Mouse (Mus musculus) c-Kit-positive CD71-positive TER-119-positive erythroid progenitor cells, embryonic 14.5 days (primary cell): ENCODE measurements around the gene Crybg3.

Experiments
- DNase-seq: peaks from one replicate; pipeline ENCODE4 v3.0.0-alpha.2; 2013; ENCODE audit warnings: low spot score

Crybg3 gene

DNA sequence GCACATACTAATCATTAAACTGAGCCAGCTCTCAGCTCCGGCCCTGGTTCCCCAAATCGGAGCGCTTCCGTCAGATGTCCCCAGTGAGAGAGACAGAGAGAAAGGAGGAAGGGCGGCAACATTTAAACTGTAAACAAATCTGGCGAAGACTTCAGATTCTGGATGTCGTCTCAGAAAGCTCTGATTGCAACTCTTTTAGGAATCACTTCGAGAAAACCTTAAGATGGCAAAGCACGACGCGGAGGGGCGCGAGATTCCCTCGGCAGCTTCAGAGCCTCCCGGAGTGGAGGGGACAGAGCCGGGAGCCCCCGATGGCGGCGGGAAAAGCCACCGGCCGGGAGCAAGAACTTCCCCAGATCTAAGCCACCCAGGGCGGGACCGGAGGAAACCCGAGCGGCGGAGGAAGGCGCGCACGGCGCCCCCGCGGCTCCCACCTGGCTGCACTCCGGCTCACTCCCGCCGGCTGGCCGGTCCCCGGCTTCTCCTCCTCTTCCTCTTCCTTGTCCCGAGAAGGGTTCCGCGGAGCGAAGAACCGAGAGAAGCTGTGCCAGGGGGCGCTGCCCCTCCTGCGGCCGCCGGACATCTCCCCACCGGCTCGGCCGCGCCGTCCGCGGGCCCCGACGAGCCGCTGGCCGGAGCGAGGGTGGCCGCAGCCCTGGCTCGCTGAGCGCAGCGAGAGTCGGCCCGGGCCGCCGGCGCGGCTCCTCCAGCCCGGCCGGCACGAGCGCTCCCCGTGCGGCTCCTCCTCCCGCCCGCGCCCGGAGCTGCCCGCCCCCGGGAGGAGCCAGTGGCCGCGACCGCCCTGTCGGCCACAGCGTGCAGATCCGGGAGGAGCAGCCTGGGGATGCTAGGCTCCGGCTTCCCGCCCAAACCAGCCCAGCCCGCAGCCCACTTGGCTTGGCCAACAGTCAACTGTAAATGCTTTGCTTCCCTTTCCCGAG is at the start of gene Crybg3:
TSS of gene Crybg3 (minus strand) at position 669 of the 941 bp plus-strand sequence.
- DNase-seq: no peak

DNA sequence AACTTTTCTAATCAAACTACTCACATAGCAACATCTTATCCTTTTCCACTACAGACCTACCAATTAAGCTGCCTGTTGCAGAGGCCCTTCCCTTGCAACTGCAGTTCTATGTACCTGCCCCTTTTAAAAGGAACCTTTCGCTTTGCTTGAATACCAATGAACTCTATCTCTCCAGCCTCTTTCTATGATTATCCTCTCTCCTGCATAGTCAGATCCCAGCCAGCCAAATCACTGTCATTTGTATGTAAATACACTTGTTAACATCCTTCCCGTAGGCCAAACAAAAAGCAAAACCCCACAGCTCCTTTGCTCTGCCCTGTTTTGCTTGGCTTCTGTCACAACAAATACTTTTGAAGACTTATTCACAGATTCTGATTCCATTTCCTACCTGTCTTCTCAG is 43.0 kb upstream of the Crybg3 start:
- DNase-seq: no peak

DNA sequence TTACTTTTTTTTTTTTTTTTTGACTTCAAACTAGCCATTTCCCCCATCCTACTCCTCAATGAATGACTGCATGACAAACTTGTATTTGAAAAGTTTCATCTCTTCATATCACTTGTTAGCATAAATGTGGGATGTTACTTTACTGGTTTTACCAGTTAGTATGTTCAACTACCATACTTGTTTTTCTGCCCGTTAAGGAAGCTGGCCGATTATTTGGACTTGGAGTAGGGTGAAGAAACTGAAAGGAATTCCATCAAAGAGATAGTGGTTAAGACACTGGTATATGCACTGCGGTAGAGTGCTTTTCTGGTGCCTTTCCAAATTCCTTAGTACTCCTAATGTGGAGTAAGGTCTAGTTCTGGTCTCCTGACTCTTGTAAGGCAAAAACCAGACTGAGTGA is 39.2 kb upstream of the Crybg3 start:
- no peak for DNase-seq

DNA sequence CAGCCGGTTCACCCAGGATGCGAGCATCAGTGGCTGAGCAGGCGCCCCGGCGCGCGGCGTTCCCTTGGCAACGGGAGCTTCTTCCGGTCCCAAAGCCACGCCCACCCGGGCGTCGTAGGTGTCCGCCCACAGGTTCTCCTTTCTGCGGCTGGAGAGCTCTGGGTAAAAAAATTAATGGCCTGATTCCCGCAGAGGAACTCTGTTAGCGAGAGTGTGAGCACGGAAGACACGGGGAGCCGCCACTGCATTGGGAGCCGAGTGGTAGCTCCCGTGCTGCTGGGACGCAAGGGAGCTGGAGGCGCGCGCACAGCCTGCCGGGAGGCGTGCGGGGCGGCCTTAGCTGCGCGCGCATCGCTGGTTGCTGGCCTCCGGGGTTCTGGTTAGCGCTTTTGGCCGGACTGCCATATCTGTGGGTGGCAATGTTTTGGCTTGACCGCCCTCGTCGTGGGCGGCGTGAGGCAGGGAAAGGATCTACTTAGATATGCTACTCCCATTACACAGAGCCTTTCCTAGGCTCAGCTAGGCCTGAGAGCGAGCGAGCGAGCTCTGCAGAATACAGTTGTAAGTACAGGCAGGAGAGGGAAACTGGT is 38.4 kb upstream of the Crybg3 start, which contains the start of gene Arl6:
TSS of gene Arl6 (minus strand) at position 290 of the 590 bp plus-strand sequence.
- DNase-seq: peak; percentile 79

DNA sequence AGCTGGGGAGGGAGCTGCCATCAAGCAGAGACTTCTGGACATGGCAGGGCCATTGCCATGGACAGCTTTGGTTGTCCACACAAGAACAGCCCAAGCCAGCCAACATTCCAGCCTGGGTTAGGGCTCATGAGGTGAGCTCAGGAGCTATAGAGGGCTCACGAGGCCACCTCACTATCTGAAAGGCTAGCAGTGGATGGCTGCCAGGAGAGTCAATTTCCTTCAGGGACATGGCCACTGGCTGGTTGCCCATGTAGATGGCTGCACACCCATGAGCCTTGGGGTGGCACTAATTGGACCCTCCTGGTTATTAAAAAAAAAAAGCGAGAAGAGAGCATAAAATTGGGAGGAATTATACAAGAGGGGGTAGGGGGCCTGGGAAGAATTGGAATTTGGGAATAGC is 33.8 kb upstream of the Crybg3 start:
- no peak for DNase-seq

DNA sequence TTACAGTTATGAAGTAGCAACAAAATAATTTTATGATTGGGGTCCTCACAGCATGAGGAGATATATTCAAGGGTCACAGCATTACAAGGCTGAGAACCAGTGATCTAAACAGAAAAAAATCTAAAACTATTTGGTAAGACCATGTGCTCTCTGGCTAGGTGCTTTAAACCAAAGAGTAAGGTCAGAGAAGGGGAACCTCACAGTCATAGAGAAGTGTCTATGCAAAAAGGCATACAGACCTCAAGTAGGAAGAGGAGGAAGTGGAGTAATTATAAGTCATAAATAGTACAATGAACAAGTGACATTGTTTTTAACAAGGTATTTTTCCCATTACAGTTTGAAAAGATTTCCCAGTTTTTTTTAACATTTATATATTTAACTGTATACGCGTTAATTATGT is 20.8 kb upstream of the Crybg3 start:
- DNase-seq: no peak

DNA sequence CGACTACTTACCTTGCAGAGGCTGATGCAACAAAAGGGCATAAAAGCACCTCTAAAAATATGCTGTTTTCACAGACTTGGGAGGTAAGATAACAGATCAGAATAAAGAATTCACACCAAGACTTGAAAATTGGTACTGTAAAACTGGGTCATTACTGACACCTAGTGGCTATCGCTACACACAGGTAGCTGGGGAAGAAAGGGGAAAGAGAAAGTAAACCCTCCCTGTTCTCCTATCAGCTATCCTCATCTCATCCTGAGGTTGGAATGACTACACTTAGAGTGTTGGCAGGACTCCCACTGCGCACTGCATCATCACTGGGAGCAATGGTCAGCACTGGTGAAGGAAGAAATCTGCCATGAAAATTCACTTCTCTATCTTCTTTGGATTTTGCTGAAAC is 16.4 kb upstream of the Crybg3 start:
- no peak for DNase-seq

DNA sequence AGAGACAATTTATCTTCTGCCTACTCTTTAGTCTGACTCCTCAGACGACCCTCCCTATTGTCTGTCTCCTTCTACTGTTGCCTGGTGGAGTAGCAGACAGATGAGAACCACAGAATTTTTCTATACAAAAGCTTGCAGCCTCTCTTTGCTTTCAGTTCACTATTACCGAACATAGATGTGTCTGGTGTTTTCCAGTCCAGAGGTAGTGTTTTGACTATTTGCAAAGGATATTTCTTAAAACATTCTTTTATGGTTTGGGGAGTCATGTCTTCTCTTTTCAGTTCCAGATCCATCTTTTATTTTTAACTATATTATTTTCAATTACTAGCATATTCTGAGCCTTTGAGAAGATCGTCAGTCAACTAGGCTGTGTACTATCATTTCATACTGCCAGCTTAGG is 14.9 kb upstream of the Crybg3 start:
- no peak for DNase-seq

DNA sequence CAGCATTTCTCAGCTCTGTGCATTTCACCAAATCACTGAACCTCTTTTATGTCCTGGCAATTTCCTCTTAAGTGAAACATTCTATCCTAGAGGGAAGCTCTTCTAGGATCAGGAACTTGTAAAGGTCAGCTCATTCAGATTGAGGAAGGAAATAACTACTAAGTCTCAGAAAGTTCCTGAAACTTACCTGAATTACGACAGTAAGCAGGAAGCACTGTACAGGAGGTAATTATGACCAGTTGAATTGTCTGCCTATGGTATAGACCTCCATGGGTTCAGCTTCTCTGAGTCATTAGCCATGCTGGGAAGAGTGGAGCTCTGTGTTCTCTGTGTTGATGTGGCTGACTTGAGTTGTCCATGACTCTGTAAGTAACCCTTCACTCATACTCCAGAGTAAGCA is 10.0 kb upstream of the Crybg3 start:
- no peak for DNase-seq

DNA sequence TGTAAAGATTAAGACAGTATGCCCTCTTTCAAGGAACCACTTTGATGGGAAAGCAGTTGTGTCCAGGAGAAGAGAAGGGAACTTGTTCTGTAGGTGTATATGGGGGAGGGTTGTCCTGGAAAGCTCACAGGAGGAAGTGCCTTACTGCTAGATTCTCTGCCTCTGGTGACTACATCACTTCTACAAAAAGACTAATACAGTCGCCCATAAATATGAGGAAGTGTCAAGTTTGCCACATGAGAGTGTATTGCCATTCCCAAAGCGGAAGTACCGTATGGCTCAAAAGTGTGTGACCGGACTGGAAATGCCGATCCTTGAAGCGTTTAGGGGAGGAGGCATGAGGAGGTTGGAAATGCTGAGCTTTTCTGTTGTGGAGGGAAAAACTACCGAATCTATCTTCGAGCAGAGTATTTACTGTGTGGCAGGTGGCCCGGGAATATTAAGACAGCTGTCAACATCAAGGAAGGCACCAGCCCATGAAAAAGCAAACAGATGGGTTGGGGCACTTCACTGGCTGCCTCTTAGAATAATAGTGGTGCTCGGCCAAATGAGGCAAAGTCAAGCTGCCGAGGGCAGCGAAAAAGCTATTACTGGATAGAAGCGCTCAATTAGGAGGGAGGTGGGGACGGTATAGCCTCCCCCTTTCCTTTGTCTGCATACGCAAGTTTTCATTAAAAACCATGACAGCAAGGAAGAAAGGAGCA is 3.5 kb upstream of the Crybg3 start:
- no peak for DNase-seq

DNA sequence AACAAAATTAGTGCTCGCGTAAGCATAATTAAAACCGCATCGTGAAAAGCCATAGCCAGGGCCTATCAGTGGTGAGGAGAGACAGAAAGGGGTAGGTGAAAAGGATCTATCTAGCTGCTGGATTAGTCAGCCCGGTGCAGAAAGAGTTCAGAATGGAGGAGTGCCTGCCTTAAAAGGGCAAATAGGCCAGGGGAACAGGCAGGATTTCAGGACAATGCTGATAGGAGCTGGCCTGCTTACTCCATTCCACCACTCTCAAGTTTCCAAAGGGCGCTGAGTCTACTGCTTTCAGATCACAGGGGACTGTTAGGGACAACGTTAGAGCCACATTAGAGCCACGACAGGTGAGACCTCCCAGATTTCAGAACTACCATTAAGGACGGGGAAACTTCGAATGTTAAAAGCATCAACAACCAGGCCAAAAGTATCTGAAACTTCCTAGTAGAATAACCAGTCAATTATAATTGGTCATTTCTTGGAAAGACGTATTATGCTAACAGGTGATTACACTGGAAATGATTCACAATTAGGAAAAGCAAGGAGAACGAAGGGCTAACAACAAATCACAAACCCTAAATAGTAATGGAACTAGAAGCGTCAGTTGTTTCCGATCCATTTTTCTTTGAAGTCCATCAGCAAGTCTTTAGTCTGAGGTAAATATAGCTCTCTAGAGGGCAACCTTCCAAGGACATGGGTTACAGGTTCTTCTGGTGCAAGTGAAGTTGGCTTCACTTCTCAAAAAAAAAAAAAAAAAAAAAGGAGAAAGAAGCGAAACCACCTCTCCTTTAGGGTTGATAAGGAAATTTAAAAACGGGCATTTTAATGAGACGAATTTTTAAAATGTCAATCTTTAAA is 1.1 kb downstream of the Crybg3 start:
- no peak for DNase-seq

DNA sequence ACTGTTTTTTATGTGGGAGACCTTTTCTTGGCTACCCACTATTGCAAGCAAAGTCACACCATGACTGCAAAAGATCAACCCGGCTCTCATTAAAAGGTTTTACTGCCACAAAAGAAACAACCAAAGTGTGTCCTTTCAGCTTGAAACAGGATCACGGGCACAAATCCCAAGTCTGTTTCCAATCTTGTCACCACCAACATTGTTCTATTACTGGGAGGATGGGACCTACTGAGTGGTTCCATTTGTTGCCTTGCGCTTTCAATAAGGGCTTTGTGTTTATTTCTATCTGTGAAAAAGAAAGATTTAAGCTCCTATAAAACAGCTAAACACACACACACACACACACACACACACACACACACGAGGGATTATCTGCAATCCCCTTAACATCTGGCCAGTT is 1.8 kb downstream of the Crybg3 start:
- DNase-seq: no peak

DNA sequence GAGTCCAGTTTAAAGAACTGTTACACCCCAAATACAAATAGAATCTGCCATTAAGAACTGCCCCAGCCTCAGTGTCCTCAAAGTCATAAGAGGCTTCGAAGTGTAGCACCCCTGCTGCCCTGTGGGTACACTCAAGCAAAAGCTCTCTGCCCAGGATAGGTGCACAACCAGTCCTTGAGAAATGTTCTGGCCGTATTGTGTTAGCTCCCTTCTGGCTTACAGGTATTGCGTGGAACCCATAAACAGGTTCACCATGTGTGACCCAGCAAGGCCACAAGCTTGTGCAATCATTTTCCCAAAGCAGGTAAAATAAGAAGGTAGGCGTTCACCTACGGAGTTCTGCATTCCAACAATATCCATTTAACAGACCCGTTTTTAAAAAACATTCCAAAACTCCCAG is 3.5 kb downstream of the Crybg3 start:
- no peak for DNase-seq

DNA sequence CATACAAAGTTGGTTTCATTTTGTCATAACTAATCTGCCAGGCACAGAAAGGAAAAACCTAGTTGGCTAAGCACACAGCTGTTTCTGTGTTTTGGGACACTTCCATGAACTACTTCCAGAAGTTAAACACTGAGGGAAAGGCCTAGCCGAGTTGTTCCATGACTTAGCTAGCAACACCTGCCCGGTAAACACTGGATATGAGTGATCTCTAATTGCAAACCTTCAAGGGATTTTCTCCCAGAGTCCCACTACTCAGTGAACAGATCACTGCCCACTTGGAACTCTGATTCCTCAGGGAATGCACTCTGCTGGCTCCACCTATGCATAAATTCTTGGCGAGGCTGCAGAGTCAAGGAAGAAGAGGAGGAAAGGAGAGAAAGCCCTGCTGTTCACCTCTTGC is 6.1 kb downstream of the Crybg3 start:
- no peak for DNase-seq

DNA sequence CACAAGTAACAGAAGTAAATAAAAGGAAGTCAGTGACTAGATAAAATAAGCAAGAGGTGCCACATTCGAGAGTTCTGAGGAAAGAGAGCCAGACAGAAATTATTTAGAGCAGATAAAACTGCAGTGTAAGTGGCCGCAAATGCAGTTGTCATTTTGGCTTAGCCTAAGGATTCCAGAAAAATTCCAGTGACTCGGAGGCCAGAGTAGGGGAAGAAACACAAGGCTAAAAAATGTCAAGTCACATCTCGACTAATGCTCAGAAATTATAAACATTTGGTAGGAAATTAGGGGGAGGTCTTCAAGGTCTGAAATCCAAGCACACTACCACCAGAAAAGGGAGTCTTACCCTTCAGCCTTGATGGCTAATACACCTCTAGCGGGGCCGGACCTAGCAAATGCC is 10.0 kb downstream of the Crybg3 start:
- no peak for DNase-seq

DNA sequence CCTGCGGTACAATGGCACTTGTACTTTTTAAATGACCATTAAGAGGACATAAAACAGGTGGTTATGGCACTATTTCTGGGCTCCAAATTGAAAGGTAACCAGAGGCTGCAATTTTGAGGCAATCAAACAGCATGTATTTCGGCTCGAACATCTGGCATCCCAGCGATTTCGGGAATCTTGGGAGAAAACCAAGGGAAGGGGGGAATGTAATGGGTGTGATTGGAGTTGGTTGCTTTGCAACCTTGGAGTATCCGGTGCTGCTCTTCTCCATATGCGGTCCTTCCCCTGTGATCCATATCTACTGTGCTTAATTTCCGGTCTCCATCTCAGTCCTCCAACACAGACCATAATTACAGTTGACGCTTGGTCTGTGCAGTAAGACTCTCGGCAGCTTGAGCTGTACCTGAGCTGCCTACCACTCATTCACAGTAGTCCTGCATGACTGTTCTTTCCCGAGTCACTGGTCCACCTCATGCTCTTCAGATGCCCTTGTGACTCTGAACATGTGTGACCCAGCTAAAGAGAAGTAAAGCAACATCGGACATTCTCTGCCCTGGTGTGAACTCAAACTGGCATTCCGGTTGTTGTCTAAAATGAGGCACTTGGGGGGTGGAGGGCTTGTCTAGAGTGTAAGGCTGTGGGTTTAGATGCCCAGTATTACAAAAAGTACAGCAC is 12.3 kb downstream of the Crybg3 start:
- DNase-seq: no peak

DNA sequence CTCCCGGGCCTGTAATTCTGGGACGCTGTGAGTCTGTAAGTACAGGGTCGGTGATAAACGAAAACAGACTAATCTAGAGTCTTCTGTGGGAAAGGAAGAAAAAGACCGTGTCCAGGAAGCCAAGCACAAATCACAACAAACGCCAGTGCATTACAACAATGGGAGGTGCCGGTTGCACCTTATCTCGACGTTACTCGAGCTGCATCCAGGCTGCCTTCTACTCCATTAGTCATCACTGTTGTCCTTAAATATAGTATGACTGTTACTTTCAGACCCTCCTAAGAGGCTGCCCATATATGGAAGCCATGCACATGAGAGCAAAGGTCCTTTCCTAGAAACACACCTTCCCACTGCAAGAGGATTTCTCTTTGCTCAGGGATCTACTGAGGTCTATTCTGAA is 13.0 kb downstream of the Crybg3 start:
- DNase-seq: no peak

DNA sequence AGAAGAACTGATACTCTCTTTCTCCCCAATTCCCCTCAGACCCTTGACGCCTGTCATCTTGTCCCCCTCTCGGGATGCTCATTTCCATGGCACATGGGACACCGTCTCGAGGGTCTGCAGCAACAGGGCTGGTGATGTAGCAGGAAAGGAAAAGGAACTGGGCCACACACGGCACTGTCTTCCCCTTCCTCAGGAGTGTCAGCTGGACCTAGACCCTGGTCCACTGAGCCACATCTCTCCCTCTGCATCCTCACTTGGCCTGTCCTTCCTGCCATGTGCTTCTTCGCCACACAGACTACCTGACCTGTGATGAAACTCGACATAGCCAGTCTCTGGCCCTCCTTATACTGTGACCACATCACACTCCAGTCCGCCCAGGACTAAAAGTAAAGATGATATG is 13.9 kb downstream of the Crybg3 start:
- no peak for DNase-seq

DNA sequence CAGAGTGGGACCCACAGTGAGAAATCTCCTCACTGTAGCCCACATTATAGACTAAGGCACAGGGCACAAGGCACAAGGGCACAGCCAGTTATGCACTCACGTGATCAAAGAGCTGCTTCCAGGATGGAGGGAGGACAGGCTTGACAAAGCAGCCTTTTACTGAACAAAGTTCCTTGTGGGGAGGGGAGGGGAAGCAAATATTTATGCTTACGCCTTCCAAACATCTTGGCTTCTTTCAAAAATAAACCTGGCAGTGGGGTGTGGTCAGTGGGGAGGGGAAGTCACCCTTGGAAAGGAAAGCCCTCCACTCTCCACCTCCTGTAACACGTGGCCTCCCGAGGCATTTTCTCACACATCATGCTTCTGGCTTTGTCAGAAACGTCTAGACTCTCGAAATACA is 14.5 kb downstream of the Crybg3 start:
- no peak for DNase-seq

DNA sequence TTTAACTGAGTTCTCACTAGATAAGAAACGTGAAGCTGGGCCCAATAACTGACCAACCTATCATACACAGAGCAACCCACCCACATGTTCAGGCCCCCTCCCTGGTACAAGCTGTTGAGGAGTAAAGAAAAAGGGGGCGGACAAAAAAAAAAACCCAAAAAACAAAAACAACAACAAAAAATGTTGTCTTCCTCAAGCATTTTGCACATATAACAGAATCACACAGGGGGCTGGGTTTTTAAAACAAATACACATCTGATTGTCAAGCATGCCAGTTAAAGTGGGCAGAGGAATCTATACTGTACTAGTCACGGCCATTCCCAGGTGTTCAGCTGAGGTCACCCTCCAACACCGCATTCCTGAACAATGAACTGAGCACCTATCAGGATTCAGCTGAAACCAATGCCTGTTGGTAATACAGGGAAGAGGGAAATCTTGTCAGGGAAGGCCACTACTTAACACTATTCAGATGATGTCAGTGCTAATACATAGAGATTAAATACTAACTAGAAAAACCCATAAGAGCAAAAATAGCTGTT is 15.0 kb downstream of the Crybg3 start:
- DNase-seq: no peak

DNA sequence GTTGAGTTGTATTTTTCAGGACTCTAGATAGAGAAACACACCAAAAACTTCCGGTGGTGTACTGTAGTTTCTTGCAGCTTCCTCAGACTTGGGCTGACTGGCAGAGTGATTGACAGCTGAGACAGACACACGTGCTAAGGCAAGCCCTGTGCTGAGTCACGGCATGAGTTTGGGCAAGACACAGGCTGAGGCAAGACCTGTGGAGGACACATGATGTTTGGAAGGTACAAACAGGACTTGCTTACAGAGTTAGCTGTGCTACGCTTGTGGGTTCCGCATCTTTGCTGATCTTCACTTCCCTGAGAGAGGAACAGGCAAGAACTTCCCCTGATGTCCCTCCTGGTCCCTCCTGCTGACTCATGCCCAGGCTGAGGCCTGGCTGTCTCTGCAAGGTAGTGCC is 17.3 kb downstream of the Crybg3 start:
- no peak for DNase-seq
